Mouse (Mus musculus) megakaryocyte, adult 5-6 weeks (primary cell): ENCODE results near the gene Tpi1. TPM values are rescaled to one million over a fixed set of nuclear protein-coding genes. Genes with fewer than 3 reads are reported as not detected.

Experiments used
- ATAC-seq: 2 replicates; pipeline ENCODE4 v1.8.0; 2016; ENCODE audit warnings: mild to moderate bottlenecking, inconsistent platforms; ENCODE audit not compliant: poor library complexity, severe bottlenecking
- total RNA-seq, 2 experiments: library from RNA; stranded (forward) in 1 of 2; stranded (reverse) in 1 of 2; fragments of 153-499, 151-499 nt in 1 of 2; fragments of 221-1000, 200-1000 nt in 1 of 2; gene quantifications; 2 replicates each; pipeline versions ENCODE4 v1.2.3 to v1.2.4; 2015 to 2017

The Tpi1 gene
- 134 and 144 TPM in 2 replicates for total RNA-seq (2015)
- 93.8 and 113 TPM in 2 replicates for total RNA-seq (2017)

- ATAC-seq: peak; percentile 74
Observed at GRCm38 (mm10) chr6:124813933-124814332, at the start of gene Tpi1. Tpi1 (minus strand) TSS chr6:124814296.

- ATAC-seq: no peak
Observed at GRCm38 (mm10) chr6:124863125-124863657, 49.1 kb upstream of the Tpi1 start.

- ATAC-seq: no peak
Observed at GRCm38 (mm10) chr6:124862406-124863124, 48.5 kb upstream of the Tpi1 start.

- no peak for ATAC-seq
Observed at GRCm38 (mm10) chr6:124861802-124862201, 47.7 kb upstream of the Tpi1 start.

GRCm38 (mm10) chr6:124861266-124861665, 47.2 kb upstream of the Tpi1 start:
- ATAC-seq: no peak

- no peak for ATAC-seq
Observed at GRCm38 (mm10) chr6:124860511-124860910, 46.4 kb upstream of the Tpi1 start.

GRCm38 (mm10) chr6:124859725-124860124, 45.6 kb upstream of the Tpi1 start:
- ATAC-seq: peak; percentile 67

- ATAC-seq: no peak
Observed at GRCm38 (mm10) chr6:124858561-124859318, 44.6 kb upstream of the Tpi1 start.

- no peak for ATAC-seq
Observed at GRCm38 (mm10) chr6:124857840-124858530, 43.9 kb upstream of the Tpi1 start.

- ATAC-seq: peak; percentile 86
Observed at GRCm38 (mm10) chr6:124856916-124857839, 43.1 kb upstream of the Tpi1 start, which contains the start of gene P3h3. P3h3 (minus strand) TSS chr6:124857752.

- no peak for ATAC-seq
Observed at GRCm38 (mm10) chr6:124856321-124856720, 42.2 kb upstream of the Tpi1 start.

GRCm38 (mm10) chr6:124854647-124855046, 40.6 kb upstream of the Tpi1 start:
- ATAC-seq: no peak

- ATAC-seq: no peak
Observed at GRCm38 (mm10) chr6:124850535-124850934, 36.4 kb upstream of the Tpi1 start.

- peak; percentile 98 for ATAC-seq
Observed at GRCm38 (mm10) chr6:124847305-124847704, 33.2 kb upstream of the Tpi1 start.

GRCm38 (mm10) chr6:124840241-124841167, 26.4 kb upstream of the Tpi1 start, which contains the start of gene Gnb3:
Gnb3 (minus strand) TSS chr6:124840275.
- ATAC-seq: 0 out of 2 replicates have a peak, but pooled peaks have one; percentile 27

GRCm38 (mm10) chr6:124839805-124840204, 25.7 kb upstream of the Tpi1 start:
- no peak for ATAC-seq

- no peak for ATAC-seq
Observed at GRCm38 (mm10) chr6:124836411-124836810, 22.3 kb upstream of the Tpi1 start.

- no peak for ATAC-seq
Observed at GRCm38 (mm10) chr6:124835531-124835930, 21.4 kb upstream of the Tpi1 start.
